Mouse (Mus musculus): Measurements from ENCODE around the gene Bod1l. TPM values are rescaled to one million over a fixed set of nuclear protein-coding genes. Genes with fewer than 3 reads are reported as not detected.

Gene Bod1l
- total and polyA plus RNA-seq, 3 experiments = 20.7 to 472 (median 23.8) TPM

DNA sequence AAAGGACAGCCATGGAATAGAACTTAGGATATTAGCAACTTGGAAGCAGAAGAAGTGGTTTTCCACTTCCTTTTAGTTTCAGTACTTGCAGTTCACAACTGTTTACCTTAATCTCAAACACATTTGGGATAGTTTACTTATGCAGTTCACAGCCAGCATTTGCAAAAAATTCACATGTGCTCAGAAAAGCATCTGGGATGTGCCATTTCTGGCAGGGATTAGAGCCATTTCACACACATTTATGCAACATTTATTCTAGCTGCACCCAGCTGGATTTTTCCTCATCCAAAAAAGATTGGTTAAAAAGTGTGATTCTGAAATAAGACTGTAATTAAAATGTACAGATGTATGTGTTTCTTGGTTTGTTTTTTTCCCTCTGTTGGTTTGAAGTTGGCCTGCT lies 49.7 kb downstream of the Bod1l start:
- Histone ChIP-seq H3K36me3 (ENCODE audit: control insufficient read depth in 1 of 2, insufficient read depth in 2 of 2, low read length in 2 of 2) (peaks cover 0 to 40% of the 10 kb centered on the region in 2 experiments; a peak in 2 of 4 replicates), H3K27me3 (ENCODE audit: control insufficient read depth in 1 of 2, insufficient read depth in 2 of 2, low read length in 2 of 2) (no peaks in the 10 kb centered on the region), H3K4me1 (ENCODE audit: control insufficient read depth in 1 of 2, insufficient read depth in 2 of 2, low read length in 2 of 2) (no peaks in the 10 kb centered on the region), H3K9ac (ENCODE audit: control insufficient read depth, low read depth, low read length, poor library complexity, severe bottlenecking) (no peak overlapping the region), H3K79me2 (ENCODE audit: control insufficient read depth, insufficient read depth, low read length, poor library complexity) (no peaks in the 10 kb centered on the region), H3K27ac (ENCODE audit: control insufficient read depth, low read depth, low read length) (no peak overlapping the region), H3K4me3 (ENCODE audit: control insufficient read depth in 1 of 2, insufficient read depth in 1 of 2, low read depth in 2 of 2, low read length in 2 of 2) (no peak overlapping the region), H3K9me3 (replicated peaks; ENCODE audit: insufficient read depth, low read length) (no peaks in the 10 kb centered on the region)
- DNase-seq (ENCODE audit: low read depth, low spot score) = no peak
- TF ChIP-seq EP300 (IDR thresholded peaks at IDR 0.05; ENCODE audit: low read depth in 1 of 2, low read length in 2 of 2) = no peak
- TF ChIP-seq ZNF384 (IDR thresholded peaks at IDR 0.05; ENCODE audit: low read depth, low read length) = no peak
- no peak for TF ChIP-seq ETS1 (IDR thresholded peaks at IDR 0.05; ENCODE audit: low read depth, low read length)
- TF ChIP-seq CTCF (IDR thresholded peaks at IDR 0.05 in 2 of 3, conservative IDR thresholded peaks at IDR 0.05 in 1 of 3; ENCODE audit: control insufficient read depth in 1 of 3, insufficient read depth in 1 of 3, low read depth in 2 of 3, low read length in 3 of 3, poor library complexity in 1 of 3, severe bottlenecking in 1 of 3) = no peak
- no peak for TF ChIP-seq ZMIZ1 (IDR thresholded peaks at IDR 0.05; ENCODE audit: low read depth, low read length)

- DNase-seq (ENCODE audit: low read depth, low spot score) = no peak
- Histone ChIP-seq H3K27ac (ENCODE audit: control insufficient read depth, low read depth, low read length) (no peak overlapping the region), H3K4me3 (ENCODE audit: control insufficient read depth in 1 of 2, insufficient read depth in 1 of 2, low read depth in 2 of 2, low read length in 2 of 2) (no peak overlapping the region), H3K4me1 (ENCODE audit: control insufficient read depth in 1 of 2, insufficient read depth in 2 of 2, low read length in 2 of 2) (no peaks in the 10 kb centered on the region), H3K27me3 (ENCODE audit: control insufficient read depth in 1 of 2, insufficient read depth in 2 of 2, low read length in 2 of 2) (no peaks in the 10 kb centered on the region), H3K36me3 (ENCODE audit: control insufficient read depth in 1 of 2, insufficient read depth in 2 of 2, low read length in 2 of 2) (peaks cover 0 to 37% of the 10 kb centered on the region in 2 experiments; a peak in 2 of 4 replicates), H3K9me3 (replicated peaks; ENCODE audit: insufficient read depth, low read length) (no peaks in the 10 kb centered on the region), H3K9ac (ENCODE audit: control insufficient read depth, low read depth, low read length, poor library complexity, severe bottlenecking) (no peak overlapping the region), H3K79me2 (ENCODE audit: control insufficient read depth, insufficient read depth, low read length, poor library complexity) (no peaks in the 10 kb centered on the region)
- TF ChIP-seq KAT2A (conservative IDR thresholded peaks at IDR 0.05; ENCODE audit: low read depth, low read length) (no peak), MYC (IDR thresholded peaks at IDR 0.05; ENCODE audit: low read depth, low read length) (no peak), ZC3H11A (IDR thresholded peaks at IDR 0.05; ENCODE audit: low read depth, low read length) (no peak)
Measured at GRCm38 (mm10) chr5:41790517-41790916, 53.6 kb downstream of the Bod1l start.

DNA sequence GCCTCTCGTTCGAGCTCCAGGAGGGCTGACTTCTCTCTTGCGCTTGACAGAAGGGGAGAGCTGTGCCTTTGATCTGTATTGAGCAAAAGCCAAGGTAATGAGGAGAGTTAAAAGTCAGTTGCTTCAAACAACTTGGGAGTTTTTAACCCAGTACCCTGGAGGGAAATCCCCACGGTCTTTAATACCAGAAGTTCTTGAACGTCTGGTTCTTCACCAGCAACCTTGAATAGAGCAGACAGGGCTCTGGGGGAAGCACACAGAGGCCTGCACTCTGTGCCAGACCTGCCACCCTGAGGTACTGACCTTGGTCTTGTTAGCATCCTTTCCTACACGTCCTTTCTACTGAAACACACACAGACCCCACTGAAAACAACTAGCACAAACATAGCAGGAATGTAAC lies 55.2 kb downstream of the Bod1l start:
- TF ChIP-seq MYC (IDR thresholded peaks at IDR 0.05; ENCODE audit: low read depth, low read length) (no peak), RCOR1 (IDR thresholded peaks at IDR 0.05; ENCODE audit: low read depth, low read length) (no peak), EP300 (IDR thresholded peaks at IDR 0.05; ENCODE audit: low read depth in 1 of 2, low read length in 2 of 2) (no peak), TAL1 (IDR thresholded peaks at IDR 0.05; ENCODE audit: low read length) (no peak), JUND (IDR thresholded peaks at IDR 0.05; ENCODE audit: low read depth, low read length) (no peak), ETS1 (IDR thresholded peaks at IDR 0.05; ENCODE audit: low read depth, low read length) (no peak), NELFE (IDR thresholded peaks at IDR 0.05; ENCODE audit: low read depth, low read length) (no peak)
- H3K4me3 ChIP-seq (ENCODE audit: control insufficient read depth in 1 of 2, insufficient read depth in 1 of 2, low read depth in 2 of 2, low read length in 2 of 2) = no peak overlapping the region
- DNase-seq (ENCODE audit: low read depth, low spot score) = no peak
- H3K4me1 ChIP-seq (ENCODE audit: control insufficient read depth in 1 of 2, insufficient read depth in 2 of 2, low read length in 2 of 2) = no peaks in the 10 kb centered on the region
- peaks cover 0 to 28% of the 10 kb centered on the region in 2 experiments; a peak in 2 of 4 replicates for H3K36me3 ChIP-seq (ENCODE audit: control insufficient read depth in 1 of 2, insufficient read depth in 2 of 2, low read length in 2 of 2)
- H3K9me3 ChIP-seq (replicated peaks; ENCODE audit: insufficient read depth, low read length) = no peaks in the 10 kb centered on the region
- no peak overlapping the region for H3K9ac ChIP-seq (ENCODE audit: control insufficient read depth, low read depth, low read length, poor library complexity, severe bottlenecking)
- no peak overlapping the region for H3K27ac ChIP-seq (ENCODE audit: control insufficient read depth, low read depth, low read length)
- no peaks in the 10 kb centered on the region for H3K79me2 ChIP-seq (ENCODE audit: control insufficient read depth, insufficient read depth, low read length, poor library complexity)
- H3K27me3 ChIP-seq (ENCODE audit: control insufficient read depth in 1 of 2, insufficient read depth in 2 of 2, low read length in 2 of 2) = no peaks in the 10 kb centered on the region
